Mouse (Mus musculus) sigmoid colon, adult 10 weeks (tissue): ENCODE results near the gene Syne4. TPM values are rescaled to one million over a fixed set of nuclear protein-coding genes. Genes with fewer than 3 reads are reported as not detected.

Source experiments
- polyA plus RNA-seq: library from polyadenylated mRNA; stranded (reverse); fragments of 350-450 nt; fragmentation: Illumina TruSeq; extraction: RNeasy Lipid Tissue Mini Kit (QIAGEN cat#74804); gene quantifications from one replicate; pipeline ENCODE4 v1.2.3, GENCODE M21; 2014; ENCODE audit warnings: low read depth, low replicate concordance

Gene Syne4
- 1.7 TPM for polyA plus RNA-seq

GRCm38 (mm10) chr7:30314721-30315155 lies at the start of gene Syne4:
Gene Syne4 (plus strand): TSS chr7:30314807.

GRCm38 (mm10) chr7:30279951-30280669 lies 34.5 kb upstream of the Syne4 start, which contains the start of the genes Thap8 and Wdr62:
Gene Thap8 (plus strand): TSS chr7:30280094.
Gene Wdr62 (minus strand): TSS chr7:30280419.

GRCm38 (mm10) chr7:30291215-30292131 lies 23.1 kb upstream of the Syne4 start, which contains the start of gene Clip3:
Gene Clip3 (plus strand): TSS chr7:30291728.

GRCm38 (mm10) chr7:30308076-30309005 lies 6.3 kb upstream of the Syne4 start, which contains the start of gene Alkbh6:
Gene Alkbh6 (plus strand): TSS chr7:30308717.

GRCm38 (mm10) chr7:30321539-30322284 lies 7.1 kb downstream of the Syne4 start, which contains the start of gene E130208F15Rik:
Gene E130208F15Rik (plus strand): TSS chr7:30321740.

GRCm38 (mm10) chr7:30323795-30324194 lies 9.2 kb downstream of the Syne4 start, which contains the start of gene Sdhaf1:
Gene Sdhaf1 (minus strand): TSS chr7:30323895.

GRCm38 (mm10) chr7:30362652-30363343 lies 48.2 kb downstream of the Syne4 start, which contains the start of gene Lrfn3:
Gene Lrfn3 (minus strand): TSS chr7:30362772.

Other genes starting within 250 kb of the Syne4 start
- 3.4 TPM for gene Zfp82, start 241.9 kb upstream of the Syne4 start, polyA plus RNA-seq
- gene Gm26920, start 224.4 kb upstream of the Syne4 start, polyA plus RNA-seq = not detected
- 3.4 TPM for gene Zfp566, start 224.3 kb upstream of the Syne4 start, polyA plus RNA-seq
- gene Zfp260, start 220.0 kb upstream of the Syne4 start, polyA plus RNA-seq = 139 TPM
- gene Zfp382, start 192.9 kb upstream of the Syne4 start, polyA plus RNA-seq = 2.6 TPM
- 41.6 TPM for gene Zfp146, start 145.1 kb upstream of the Syne4 start, polyA plus RNA-seq
- gene Cox7a1, start 130.7 kb upstream of the Syne4 start, polyA plus RNA-seq = 2.4 TPM
- gene Capns1, start 116.0 kb upstream of the Syne4 start, polyA plus RNA-seq = 84.3 TPM
- gene Polr2i, start 82.9 kb upstream of the Syne4 start, polyA plus RNA-seq = 1.5 TPM
- gene Tbcb, start 82.5 kb upstream of the Syne4 start, polyA plus RNA-seq = 5.3 TPM
- not detected for gene Ovol3, start 79.1 kb upstream of the Syne4 start, polyA plus RNA-seq
- gene Thap8, start 34.7 kb upstream of the Syne4 start, polyA plus RNA-seq = not detected
- gene Wdr62, start 34.4 kb upstream of the Syne4 start, polyA plus RNA-seq = 0.69 TPM
- 7.0 TPM for gene Clip3, start 23.1 kb upstream of the Syne4 start, polyA plus RNA-seq
- gene Alkbh6, start 6.1 kb upstream of the Syne4 start, polyA plus RNA-seq = 5.6 TPM
- gene E130208F15Rik, start 6.9 kb downstream of the Syne4 start, polyA plus RNA-seq = 1.8 TPM
- 2.2 TPM for gene Sdhaf1, start 9.1 kb downstream of the Syne4 start, polyA plus RNA-seq
- gene Lrfn3, start 48.0 kb downstream of the Syne4 start, polyA plus RNA-seq = 0.57 TPM
- gene Tyrobp, start 99.0 kb downstream of the Syne4 start, polyA plus RNA-seq = 2.4 TPM
- not detected for gene Hcst, start 105.0 kb downstream of the Syne4 start, polyA plus RNA-seq
- gene Nfkbid, start 106.9 kb downstream of the Syne4 start, polyA plus RNA-seq = 1.4 TPM
- gene Aplp1, start 130.7 kb downstream of the Syne4 start, polyA plus RNA-seq = 3.2 TPM
- gene Kirrel2, start 142.9 kb downstream of the Syne4 start, polyA plus RNA-seq = not detected
- not detected for gene Nphs1, start 143.5 kb downstream of the Syne4 start, polyA plus RNA-seq
- not detected for gene Prodh2, start 178.8 kb downstream of the Syne4 start, polyA plus RNA-seq
- 0.54 TPM for gene Arhgap33, start 220.3 kb downstream of the Syne4 start, polyA plus RNA-seq
- 35.6 TPM for gene Hspb6, start 237.4 kb downstream of the Syne4 start, polyA plus RNA-seq
- 2.2 TPM for gene Proser3, start 237.5 kb downstream of the Syne4 start, polyA plus RNA-seq
- gene Lin37, start 245.0 kb downstream of the Syne4 start, polyA plus RNA-seq = 3.1 TPM
- 9.0 TPM for gene U2af1l4, start 248.5 kb downstream of the Syne4 start, polyA plus RNA-seq
- gene Gm49396, start 248.5 kb downstream of the Syne4 start, polyA plus RNA-seq = 6.2 TPM
- gene Psenen, start 248.8 kb downstream of the Syne4 start, polyA plus RNA-seq = 28.7 TPM